ENCODE assay signal across 12 mouse cellular contexts in the genomic region with DNA sequence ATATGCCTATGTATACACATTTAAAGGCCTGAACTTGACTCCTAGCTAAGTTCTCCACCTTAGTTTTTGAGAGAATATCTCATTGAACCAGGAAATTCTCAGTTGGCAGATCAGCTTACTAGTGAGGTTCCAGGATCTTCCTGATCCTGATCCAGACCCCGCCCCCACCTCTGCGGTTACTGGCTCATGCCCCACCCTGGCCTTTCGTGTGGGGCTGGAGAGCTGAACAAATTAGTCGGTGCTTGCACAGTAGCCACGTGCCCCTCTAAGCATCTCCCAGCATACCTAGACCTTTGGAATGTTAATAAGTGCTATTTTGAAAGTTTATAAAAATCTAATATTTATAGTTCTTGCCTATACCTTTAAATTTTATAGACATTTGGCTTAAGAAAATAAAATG.
DNase-seq lines count a peak whose midpoint lies in the region; ATAC-seq and TF ChIP-seq lines count a peak whose summit lies in the region.
"Had no signal": no experiment of that assay in that cellular context is flagged by ENCODE, and none has a peak within 500 bp of the region (broad histone marks: within the 10 kb centered on the region; RNA-seq: fewer than 3 reads in every experiment).

No protein-coding gene starts in this region.

- H3K27ac ChIP-seq in gastrocnemius, adult 2 months, result no peak overlapping the region
- 0 out of 2 replicates have a peak overlapping the region, but pooled peaks have one; percentile 38 for H3K27ac ChIP-seq in liver, embryonic 15.5 days (replicated peaks)
- no peak overlapping the region for H3K27ac ChIP-seq in stomach, embryonic 15.5 days
- H3K27ac ChIP-seq: embryonic facial prominence, embryonic 12.5 days; macrophage had no signal

- intact Hi-C loops in gastrocnemius, adult 2 months (cut with DNase I), result no loop called here

- H3K4me2 ChIP-seq in liver, embryonic 15.5 days, result peak overlapping the region; percentile 25
- no peak overlapping the region for H3K4me2 ChIP-seq in stomach, embryonic 15.5 days
- H3K4me2 ChIP-seq: embryonic facial prominence, embryonic 12.5 days had no signal

- no peak for TF ChIP-seq CTCF in gastrocnemius, adult 2 months (IDR thresholded peaks at IDR 0.05)

- ATAC-seq in liver, embryonic 15.5 days (ENCODE audit: insufficient read depth), result peak; percentile 68
- peak; percentile 79; the same call in 1 of the 2 replicates for ATAC-seq in stomach, embryonic 15.5 days (ENCODE audit: insufficient read depth, low FRiP score, low read depth)
- ATAC-seq: Patski had no signal

- H3K9me3 ChIP-seq in liver, embryonic 15.5 days (replicated peaks), result no peaks in the 10 kb centered on the region
- H3K9me3 ChIP-seq in stomach, embryonic 15.5 days, result no peaks in the 10 kb centered on the region
- H3K9me3 ChIP-seq: embryonic facial prominence, embryonic 12.5 days had no signal

- peak; percentile 44 for DNase-seq in spleen, adult 12 weeks (ENCODE audit: low spot score)
- no peak for DNase-seq in spleen, adult 18-20 months
- DNase-seq in gastrocnemius, adult 2 months, result peak; percentile 77
- no peak for DNase-seq in adrenal gland, postnatal 4 days (ENCODE audit: low spot score in 2 of 2)
- no peak for DNase-seq in urinary bladder, adult 2 months (ENCODE audit: low spot score)
- DNase-seq: right cerebral cortex, postnatal 25 days; thymus, postnatal 14 days had no signal

- H3K27me3 ChIP-seq in liver, embryonic 15.5 days, result no peaks in the 10 kb centered on the region
- no peaks in the 10 kb centered on the region for H3K27me3 ChIP-seq in stomach, embryonic 15.5 days (replicated peaks)
- H3K27me3 ChIP-seq: embryonic facial prominence, embryonic 12.5 days; Patski had no signal

- H3K4me1 ChIP-seq in liver, embryonic 15.5 days (replicated peaks), result peaks cover 55% of the 10 kb centered on the region
- H3K4me1 ChIP-seq in stomach, embryonic 15.5 days, result no peaks in the 10 kb centered on the region

- no peak overlapping the region for H3K4me3 ChIP-seq in gastrocnemius, adult 2 months
- no peak overlapping the region for H3K4me3 ChIP-seq in liver, embryonic 15.5 days (replicated peaks)
- no peak overlapping the region for H3K4me3 ChIP-seq in stomach, embryonic 15.5 days (replicated peaks)
- H3K4me3 ChIP-seq: embryonic facial prominence, embryonic 12.5 days had no signal

- 17% methylated on average over 5 of the region's 5 CpGs for WGBS in liver, embryonic 15.5 days (ENCODE audit: insufficient replicate concordance)
- WGBS in stomach, embryonic 15.5 days, result 64% methylated on average over 5 of the region's 5 CpGs

- no peaks in the 10 kb centered on the region for H3K36me3 ChIP-seq in liver, embryonic 15.5 days (replicated peaks)
- no peaks in the 10 kb centered on the region for H3K36me3 ChIP-seq in stomach, embryonic 15.5 days

- no peak overlapping the region for H3K9ac ChIP-seq in liver, embryonic 15.5 days
- H3K9ac ChIP-seq in stomach, embryonic 15.5 days, result no peak overlapping the region
- H3K9ac ChIP-seq: embryonic facial prominence, embryonic 12.5 days had no signal

Comparison
In these comparisons a context has a peak if more than half of its experiments do, and no peak if none do; other contexts are left out.
1. DNase-seq: peak in spleen, adult 12 weeks (single experiment) and gastrocnemius, adult 2 months (single experiment); none in spleen, adult 18-20 months (0 of 2), adrenal gland, postnatal 4 days (0 of 2) and urinary bladder, adult 2 months (single experiment).